ENCODE assay signal across 7 mouse cellular contexts in genomic region chr6:22356086-22356507, GRCm38 (mm10). TPM values are rescaled to one million over a fixed set of nuclear protein-coding genes. Genes with fewer than 3 reads are reported as not detected.
DNase-seq lines count a peak whose midpoint lies in the region; ATAC-seq and TF ChIP-seq lines count a peak whose summit lies in the region.

Gene Fam3c, minus strand, starts transcription at chr6:22356243.

- H3K4me3 ChIP-seq in intestine, postnatal 0 days (ENCODE audit: low read depth, low read length): peak within 1 kb of the TSS; percentile 81
- H3K4me3 ChIP-seq in midbrain, embryonic 12.5 days: peak within 1 kb of the TSS; percentile 78
- H3K4me3 ChIP-seq in small intestine, adult 2 months (ENCODE audit: low read depth, low read length): peak within 1 kb of the TSS; percentile 97

- H3K27me3 ChIP-seq in intestine, postnatal 0 days (replicated peaks; ENCODE audit: control insufficient read depth, insufficient read depth, low read length): no peaks in the 10 kb centered on the region
- no peaks in the 10 kb centered on the region for H3K27me3 ChIP-seq in midbrain, embryonic 12.5 days
- H3K27me3 ChIP-seq in small intestine, adult 2 months (ENCODE audit: control insufficient read depth, insufficient read depth, low read length): no peaks in the 10 kb centered on the region

- TF ChIP-seq POLR2A in small intestine, adult 2 months (IDR thresholded peaks at IDR 0.05; ENCODE audit: low read depth, low read length): no peak

- TF ChIP-seq CTCF in intestine, postnatal 0 days (IDR thresholded peaks at IDR 0.05; ENCODE audit: low read depth): peak; percentile 98
- TF ChIP-seq CTCF in small intestine, adult 2 months (IDR thresholded peaks at IDR 0.05; ENCODE audit: extremely low read depth, insufficient read length, insufficient replicate concordance, low read depth, low read length): peak; percentile 81

- peak within 1 kb of the TSS; percentile 87 for H3K4me2 ChIP-seq in intestine, postnatal 0 days (replicated peaks; ENCODE audit: low read depth)
- peak within 1 kb of the TSS; percentile 63 for H3K4me2 ChIP-seq in midbrain, embryonic 12.5 days (replicated peaks)

- 0% methylated on average over 33 of the region's 38 CpGs for WGBS in intestine, postnatal 0 days
- 1% methylated on average over 20 of the region's 38 CpGs for WGBS in midbrain, embryonic 12.5 days
- whole genome bisulfite sequencing in small intestine, adult 2 months: under 1% methylated on average over 38 of the region's 38 CpGs

- H3K9me3 ChIP-seq in intestine, postnatal 0 days (ENCODE audit: control insufficient read depth): no peaks in the 10 kb centered on the region
- no peaks in the 10 kb centered on the region for H3K9me3 ChIP-seq in midbrain, embryonic 12.5 days

- no peaks in the 10 kb centered on the region for H3K36me3 ChIP-seq in intestine, postnatal 0 days (ENCODE audit: control insufficient read depth, insufficient read depth)
- no peaks in the 10 kb centered on the region for H3K36me3 ChIP-seq in midbrain, embryonic 12.5 days
- H3K36me3 ChIP-seq in small intestine, adult 2 months (ENCODE audit: control insufficient read depth, insufficient read depth, low read length): no peaks in the 10 kb centered on the region

- H3K27ac ChIP-seq in intestine, postnatal 0 days (ENCODE audit: low read depth, low read length): peak within 1 kb of the TSS; percentile 92
- peak within 1 kb of the TSS; percentile 85 for H3K27ac ChIP-seq in midbrain, embryonic 12.5 days (replicated peaks)
- peak within 1 kb of the TSS; percentile 67 for H3K27ac ChIP-seq in small intestine, adult 2 months (ENCODE audit: insufficient read depth, low read depth, low read length)

- H3K9ac ChIP-seq in intestine, postnatal 0 days (ENCODE audit: low read depth, low read length): peak within 1 kb of the TSS; percentile 86
- peak within 1 kb of the TSS; percentile 83 for H3K9ac ChIP-seq in midbrain, embryonic 12.5 days (replicated peaks)

- peak; percentile 92 for DNase-seq in adrenal gland, adult 8-10 months
- peak; percentile 97 for DNase-seq in embryo, embryonic 9.5 days (ENCODE audit: extremely low spot score)
- DNase-seq in gonadal fat pad, adult 2 months (ENCODE audit: low read depth): no peak
- peak; percentile 95 for DNase-seq in left cerebral cortex, postnatal 4 days

- ATAC-seq in intestine, postnatal 0 days: peak; percentile 97
- ATAC-seq in midbrain, embryonic 12.5 days (ENCODE audit: low FRiP score, low read depth): peak; percentile 99

- intact Hi-C loops in left cerebral cortex, postnatal 4 days (cut with DNase I): no loop called here

- H3K4me1 ChIP-seq in intestine, postnatal 0 days (replicated peaks; ENCODE audit: control insufficient read depth, insufficient read depth, low read length): 0 out of 2 replicates have a peak, but pooled peaks cover 3% of the 10 kb centered on the region
- H3K4me1 ChIP-seq in midbrain, embryonic 12.5 days: peaks cover 5% of the 10 kb centered on the region; the same call in 1 of the 2 replicates
- H3K4me1 ChIP-seq in small intestine, adult 2 months (ENCODE audit: control insufficient read depth, insufficient read depth, insufficient read length, low read length): peaks cover 6% of the 10 kb centered on the region

RNA-seq across cellular contexts. Expression of gene Fam3c, which starts in this region (rescaled TPM):
- total RNA-seq in adrenal gland, adult 8-10 months (2022): 10 to 100 TPM; 54.7 to 65.8 (median 58.2) TPM
- 14.7 and 30.5 TPM in 2 replicates for polyA plus RNA-seq in gonadal fat pad, adult 2 months (2012; rRNA removed)
- polyA plus RNA-seq in intestine, postnatal 0 days (2015; fragmentation: Nextera tagmentation; extraction: Ambion mirVana): 58.7 and 59.9 TPM in 2 replicates
- total RNA-seq in left cerebral cortex, postnatal 4 days (2021): 100 to 1,000 TPM; 105 to 110 TPM
- 25.4 and 31.4 TPM in 2 replicates for polyA plus RNA-seq in midbrain, embryonic 12.5 days (2016; fragmentation: Nextera tagmentation; extraction: Ambion mirVana)
- polyA plus RNA-seq in small intestine, adult 2 months (2012; rRNA removed): 1.4 and 4.3 TPM in 2 replicates
